Mouse (Mus musculus) brown adipose tissue, adult 24 weeks (tissue): ENCODE results near the gene Tgfb1i1. TPM values are rescaled to one million over a fixed set of nuclear protein-coding genes. Genes with fewer than 3 reads are reported as not detected.
A peak's percentile ranks its signal among the peaks of the same experiment; 100 is the strongest.

ENCODE experiments used
- H3K27ac ChIP-seq: fragments of 200-500 bp; replicated peaks from 2 replicates; pipeline ENCODE4 v1.5.1; 2012; ENCODE audit warnings: low read depth, mild to moderate bottlenecking, low read length
- H3K4me1 ChIP-seq: fragments of 200-500 bp; 2 replicates; pipeline ENCODE4 v1.6.1; 2012; ENCODE audit warnings: low read length, mixed read lengths; ENCODE audit not compliant: control insufficient read depth, insufficient read depth, insufficient read length
- H3K4me3 ChIP-seq: fragments of 200-500 bp; 2 replicates; pipeline ENCODE4 v1.5.1; 2012; ENCODE audit warnings: low read depth, mild to moderate bottlenecking, low read length, moderate library complexity; ENCODE audit not compliant: insufficient read depth
- polyA plus RNA-seq: library from polyadenylated mRNA; stranded (reverse); fragments of >200 nt; gene quantifications from 2 replicates; pipeline ENCODE4 v1.2.4, GENCODE M21; 2012; ENCODE audit not compliant: missing spikeins, insufficient read depth, insufficient read length

Gene Tgfb1i1
- polyA plus RNA-seq, 1 experiment, result 5.5 TPM

DNA sequence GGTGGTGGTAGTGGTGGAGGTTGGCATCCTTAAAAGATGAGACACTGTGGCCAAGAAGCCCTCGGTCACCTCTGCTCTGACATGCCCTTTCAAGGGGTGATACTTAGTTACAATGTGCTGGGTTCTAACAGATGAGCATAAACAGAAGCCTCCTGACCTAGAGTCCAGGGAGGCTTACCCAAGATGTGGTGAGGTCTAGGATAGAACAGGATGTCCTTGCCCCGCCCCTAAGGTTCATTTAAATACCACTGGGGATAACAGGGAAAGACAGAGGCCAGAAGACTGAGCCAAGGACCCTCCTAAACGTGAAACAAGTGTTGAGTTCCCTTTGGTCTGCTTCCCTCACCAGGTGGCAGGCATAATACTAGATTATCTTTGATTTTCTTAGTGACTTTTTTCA lies 49.9 kb downstream of the Tgfb1i1 start:
- no peak overlapping the region for H3K27ac ChIP-seq
- H3K4me3 ChIP-seq, result no peak overlapping the region
- peaks cover 5% of the 10 kb centered on the region for H3K4me1 ChIP-seq

DNA sequence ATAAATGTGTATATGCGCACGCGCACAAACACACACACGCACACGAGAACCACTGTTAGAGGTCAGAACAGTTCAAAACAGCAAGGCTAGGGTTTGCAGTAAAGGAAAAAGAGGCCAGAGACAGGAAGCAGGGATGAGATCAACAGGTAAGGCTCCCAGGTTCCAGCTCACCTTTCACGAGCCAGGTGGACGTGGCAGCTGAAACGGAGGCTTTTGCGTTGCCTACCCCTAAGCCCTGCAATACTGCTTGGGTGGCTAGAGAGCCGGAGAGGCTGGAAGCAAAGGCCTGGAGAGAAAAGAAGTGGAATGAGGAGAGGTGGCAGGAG lies 50.6 kb downstream of the Tgfb1i1 start:
- Histone ChIP-seq H3K4me3 (peak overlapping the region; percentile 97), H3K27ac (no peak overlapping the region)

DNA sequence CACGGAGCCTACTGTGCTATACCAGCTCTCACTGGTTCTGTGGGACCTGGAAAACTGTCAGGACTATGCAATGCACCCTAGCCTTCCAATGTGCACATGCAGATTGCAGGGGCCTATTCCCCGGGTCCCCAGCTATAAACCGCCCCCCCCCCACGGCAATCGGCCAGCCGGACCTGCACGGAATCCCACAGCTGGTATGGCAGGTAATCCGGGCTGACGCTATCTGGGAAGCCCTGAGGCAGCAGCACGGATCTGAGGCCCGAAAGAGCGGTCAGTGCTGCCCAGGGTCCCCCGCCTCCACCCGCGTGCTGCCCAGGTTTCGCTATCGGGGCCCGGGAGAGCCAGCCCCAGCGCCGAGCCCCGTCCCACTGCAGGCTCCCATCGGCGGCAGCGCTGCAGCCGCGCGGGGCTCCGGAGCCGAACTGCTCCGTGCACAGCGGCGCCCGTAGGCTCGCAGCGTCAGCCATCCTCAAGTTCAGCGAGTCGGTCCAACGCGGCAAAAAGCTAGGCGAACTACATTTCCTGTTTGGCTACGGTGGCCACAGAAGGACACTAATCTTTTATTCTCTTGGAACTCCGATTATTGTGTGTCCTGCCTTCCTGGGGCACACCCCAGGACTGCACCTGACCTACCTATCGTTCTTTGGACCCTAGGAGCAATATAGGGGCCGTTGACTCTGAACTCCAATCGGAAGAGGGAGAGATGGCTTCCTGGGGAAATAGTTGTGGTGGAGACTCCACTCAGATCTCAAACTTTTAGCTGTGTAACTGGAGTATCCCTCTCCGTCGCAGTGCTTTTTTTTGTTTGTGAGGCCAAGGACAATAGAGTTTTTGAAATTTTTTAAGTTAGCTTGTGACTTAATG lies 51.2 kb downstream of the Tgfb1i1 start, which contains the start of gene BC017158:
Gene BC017158, minus strand, starts transcription at position 554 of the 864 bp plus-strand sequence.
- peak within 1 kb of the TSS; percentile 97 for H3K4me3 ChIP-seq
- no peak within 1 kb of the TSS for H3K27ac ChIP-seq
- peaks cover 5% of the 10 kb centered on the region for H3K4me1 ChIP-seq

More for the DNA sequence above, 50.6 kb downstream of the Tgfb1i1 start:
- H3K4me1 ChIP-seq, result peaks cover 5% of the 10 kb centered on the region

DNA sequence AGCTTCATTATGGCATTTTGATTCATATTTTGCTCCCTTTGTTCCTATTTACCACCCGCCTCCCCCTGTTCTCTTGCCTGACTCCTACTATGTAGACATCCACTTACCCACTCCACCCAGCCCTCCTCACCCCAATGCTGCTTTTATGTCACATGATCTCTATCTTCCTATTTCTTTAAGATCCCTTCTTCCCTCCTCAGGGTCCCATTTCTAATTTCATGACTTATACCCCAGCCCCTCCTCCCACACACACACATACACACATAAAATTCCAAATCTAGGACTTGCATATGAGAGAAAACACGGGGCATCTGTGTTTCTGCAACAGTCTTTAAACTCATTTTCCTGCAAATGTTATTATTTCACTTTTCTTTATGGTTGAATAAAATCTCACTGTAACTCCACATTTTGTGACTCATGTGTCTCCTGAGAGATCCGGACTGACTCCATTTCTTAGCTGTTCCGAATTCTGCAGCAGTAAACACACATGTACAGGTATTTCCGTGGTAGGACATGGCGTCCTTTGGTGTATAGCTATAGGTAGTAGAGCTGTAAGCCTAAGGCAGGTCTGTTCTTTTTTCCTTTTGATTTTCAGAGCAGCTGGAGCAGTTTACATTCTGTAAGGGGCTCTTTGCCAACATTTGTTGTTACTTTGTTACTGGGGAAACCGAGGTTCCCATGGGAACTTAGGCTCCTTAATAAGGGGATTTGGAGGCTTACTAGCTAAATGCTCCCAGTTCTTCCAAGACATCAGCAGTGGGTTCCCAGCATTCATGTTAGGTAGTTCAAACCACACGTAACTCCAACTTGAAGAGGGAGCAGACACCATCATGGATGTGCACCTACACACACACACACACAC lies 52.1 kb downstream of the Tgfb1i1 start:
- H3K4me1 ChIP-seq, result peaks cover 5% of the 10 kb centered on the region
- H3K27ac ChIP-seq, result no peak overlapping the region
- peak overlapping the region; percentile 97 for H3K4me3 ChIP-seq

DNA sequence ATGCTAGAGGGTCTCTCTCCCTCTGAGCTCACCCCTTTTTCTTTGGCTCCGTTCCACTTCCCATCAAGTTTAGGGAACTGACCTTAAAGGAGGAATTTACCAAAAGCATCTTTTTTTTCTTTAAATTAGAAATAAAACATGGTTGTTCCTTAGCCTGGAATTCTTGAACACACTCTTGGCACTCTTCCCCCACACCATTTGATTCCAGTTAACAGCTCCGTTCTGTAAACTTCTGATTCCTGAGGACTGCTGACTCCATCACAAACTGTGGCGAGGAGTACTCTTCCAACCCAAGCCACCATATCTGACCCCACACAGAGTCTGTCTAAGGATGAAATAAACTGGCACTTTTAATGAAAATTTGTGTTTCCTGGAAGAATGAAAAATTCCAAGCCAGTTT lies 54.3 kb downstream of the Tgfb1i1 start:
- no peak overlapping the region for H3K4me3 ChIP-seq
- H3K27ac ChIP-seq, result no peak overlapping the region
- peaks cover 5% of the 10 kb centered on the region for H3K4me1 ChIP-seq

- no peak overlapping the region for H3K4me3 ChIP-seq
- H3K27ac ChIP-seq, result no peak overlapping the region
- peaks cover 3% of the 10 kb centered on the region for H3K4me1 ChIP-seq
Measured at GRCm38 (mm10) chr7:128302151-128302550, 55.5 kb downstream of the Tgfb1i1 start.

- H3K4me1 ChIP-seq, result no peaks in the 10 kb centered on the region
- H3K27ac ChIP-seq, result no peak overlapping the region
- H3K4me3 ChIP-seq, result no peak overlapping the region
Measured at GRCm38 (mm10) chr7:128304198-128304597, 57.6 kb downstream of the Tgfb1i1 start.

DNA sequence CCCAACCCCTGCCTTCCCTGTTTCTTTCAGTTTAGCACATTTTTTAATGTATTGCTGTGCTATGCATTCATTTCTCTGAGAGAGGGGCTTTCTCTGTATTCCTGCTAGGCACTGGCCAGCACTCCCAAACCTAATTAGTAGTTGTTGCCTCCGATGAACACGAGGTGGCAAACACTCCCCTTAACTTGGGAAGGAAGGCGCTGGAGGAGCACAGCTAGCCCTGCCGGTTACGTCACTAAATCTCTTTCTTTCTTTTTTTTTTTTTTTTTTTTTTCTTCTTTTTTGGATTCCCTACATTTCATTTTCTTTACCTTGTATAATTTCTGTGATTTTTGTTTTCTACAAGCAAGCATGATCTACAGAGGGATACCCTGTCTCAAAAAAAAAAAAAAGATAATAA lies 58.3 kb downstream of the Tgfb1i1 start:
- Histone ChIP-seq H3K4me3 (no peak overlapping the region), H3K27ac (no peak overlapping the region), H3K4me1 (no peaks in the 10 kb centered on the region)

Other genes starting within 250 kb of the Tgfb1i1 start
- gene Trim72, start 242.9 kb upstream of the Tgfb1i1 start, polyA plus RNA-seq, result 0.48 and 2.6 TPM in 2 replicates
- 4.6 and 6.0 TPM in 2 replicates for gene Itgam, start 184.2 kb upstream of the Tgfb1i1 start, polyA plus RNA-seq
- gene Gm49368, start 184.1 kb upstream of the Tgfb1i1 start, polyA plus RNA-seq, result not detected in 2 replicates
- 0.75 TPM in 1 of 2 replicates, not detected in the other for gene Itgax, start 117.3 kb upstream of the Tgfb1i1 start, polyA plus RNA-seq
- not detected in 2 replicates for gene Itgad, start 92.4 kb upstream of the Tgfb1i1 start, polyA plus RNA-seq
- 45.2 and 76.4 TPM in 2 replicates for gene Cox6a2, start 40.4 kb upstream of the Tgfb1i1 start, polyA plus RNA-seq
- gene Armc5, start 9.5 kb upstream of the Tgfb1i1 start, polyA plus RNA-seq, result 2.1 and 3.5 TPM in 2 replicates
- 2.5 and 3.3 TPM in 2 replicates for gene 9130023H24Rik, start 8.8 kb upstream of the Tgfb1i1 start, polyA plus RNA-seq
- gene Slc5a2, start 18.8 kb downstream of the Tgfb1i1 start, polyA plus RNA-seq, result not detected in 2 replicates
- gene BC017158, start 51.4 kb downstream of the Tgfb1i1 start, polyA plus RNA-seq, result 7.6 and 9.8 TPM in 2 replicates
- 9.6 and 9.9 TPM in 2 replicates for gene Rgs10, start 171.9 kb downstream of the Tgfb1i1 start, polyA plus RNA-seq
- gene Tial1, start 214.9 kb downstream of the Tgfb1i1 start, polyA plus RNA-seq, result 38.1 and 43.4 TPM in 2 replicates